Mouse (Mus musculus) liver, embryonic 12.5 days (tissue): ENCODE measurements around the gene Stk24. TPM values are rescaled to one million over a fixed set of nuclear protein-coding genes. Genes with fewer than 3 reads are reported as not detected.

Experiments
- ATAC-seq: fragments of 200-750 bp; cut with Nextera tagmentation; 2 replicates; pipeline ENCODE4 v1.8.0; 2017; ENCODE audit warnings: moderate number of reproducible peaks, mild to moderate bottlenecking, moderate library complexity
- H3K27ac ChIP-seq: fragments of 300-500 bp; sonication (generic); 2 replicates; pipeline ENCODE4 v1.5.1; 2016; ENCODE audit warnings: mild to moderate bottlenecking
- H3K27me3 ChIP-seq: fragments of 300-500 bp; sonication (generic); replicated peaks from 2 replicates; pipeline ENCODE4 v1.6.1; 2016; ENCODE audit warnings: mild to moderate bottlenecking, moderate library complexity
- H3K36me3 ChIP-seq: fragments of 300-500 bp; sonication (generic); 2 replicates; pipeline ENCODE4 v1.6.1; 2016; ENCODE audit warnings: mild to moderate bottlenecking, moderate library complexity
- H3K4me1 ChIP-seq: fragments of 300-500 bp; sonication (generic); 2 replicates; pipeline ENCODE4 v1.6.1; 2016
- H3K4me2 ChIP-seq: fragments of 300-500 bp; sonication (generic); 2 replicates; pipeline ENCODE4 v1.6.1; 2016; ENCODE audit warnings: mild to moderate bottlenecking, moderate library complexity
- H3K4me3 ChIP-seq: fragments of 300-500 bp; sonication (generic); 2 replicates; pipeline ENCODE4 v1.5.1; 2016; ENCODE audit warnings: mild to moderate bottlenecking, moderate library complexity
- H3K9ac ChIP-seq: fragments of 300-500 bp; sonication (generic); 2 replicates; pipeline ENCODE4 v1.6.1; 2016; ENCODE audit warnings: mild to moderate bottlenecking, moderate library complexity
- H3K9me3 ChIP-seq: fragments of 300-500 bp; sonication (generic); replicated peaks from 2 replicates; pipeline ENCODE4 v1.6.1; 2016; ENCODE audit warnings: mild to moderate bottlenecking, moderate library complexity
- WGBS: fragments of 180-500 bp; shearing (Covaris S2); methylation state at CpG from one replicate; pipeline ENCODE4 v1.1.7; 2016; ENCODE audit not compliant: insufficient replicate concordance; 5-methylcytosine and 5-hydroxymethylcytosine counted together
- polyA plus RNA-seq: library from polyadenylated mRNA; unstranded; fragments of >200 nt; fragmentation: Nextera tagmentation; extraction: Ambion mirVana; gene quantifications from 2 replicates; pipeline ENCODE4 v1.2.1, GENCODE M21; 2016

Stk24 gene
- polyA plus RNA-seq, 1 experiment from 2014 or later, result 56.8 TPM

GRCm38 (mm10) chr14:121348256-121348655 lies 31.6 kb downstream of the Stk24 start:
- Histone ChIP-seq H3K4me1 (peaks cover 97% of the 10 kb centered on the region), H3K36me3 (peaks cover 3% of the 10 kb centered on the region; the same call in 1 of the 2 replicates), H3K27ac (peak overlapping the region; percentile 55), H3K9ac (no peak overlapping the region), H3K9me3 (no peaks in the 10 kb centered on the region), H3K27me3 (no peaks in the 10 kb centered on the region), H3K4me2 (no peak overlapping the region), H3K4me3 (no peak overlapping the region)
- ATAC-seq, result no peak
- 69% methylated on average over 8 of the region's 8 CpGs for WGBS

DNA sequence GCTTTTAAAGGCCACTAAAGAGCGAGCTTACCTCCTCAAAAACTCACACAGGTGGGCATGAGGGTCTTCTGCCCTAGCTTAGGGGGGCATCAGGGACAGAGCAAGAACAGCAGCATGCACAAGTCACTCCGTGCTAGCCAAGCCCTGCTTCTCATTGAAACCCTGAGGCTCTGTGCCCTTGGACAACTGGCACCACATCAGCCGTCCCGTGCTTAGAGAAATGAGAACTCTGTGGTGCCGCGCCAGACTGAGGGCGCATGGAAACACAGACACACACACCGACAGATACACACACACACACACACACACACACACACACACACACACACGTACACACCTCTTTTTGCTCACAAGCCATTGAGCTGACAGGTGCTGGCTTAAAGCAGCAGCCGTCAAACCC lies 32.7 kb downstream of the Stk24 start:
- ATAC-seq, result no peak
- H3K4me2 ChIP-seq, result no peak overlapping the region
- WGBS, result 80% methylated on average over 10 of the region's 10 CpGs
- peaks cover 3% of the 10 kb centered on the region; the same call in 1 of the 2 replicates for H3K36me3 ChIP-seq
- peak overlapping the region; percentile 25; the same call in 1 of the 2 replicates for H3K27ac ChIP-seq
- H3K4me3 ChIP-seq, result no peak overlapping the region
- no peak overlapping the region for H3K9ac ChIP-seq
- peaks cover 96% of the 10 kb centered on the region for H3K4me1 ChIP-seq
- H3K27me3 ChIP-seq, result no peaks in the 10 kb centered on the region
- no peaks in the 10 kb centered on the region for H3K9me3 ChIP-seq

- Histone ChIP-seq H3K4me1 (peaks cover 96% of the 10 kb centered on the region), H3K9me3 (no peaks in the 10 kb centered on the region), H3K4me2 (no peak overlapping the region), H3K27ac (0 out of 2 replicates have a peak overlapping the region, but pooled peaks have one; percentile 45), H3K4me3 (no peak overlapping the region), H3K9ac (no peak overlapping the region), H3K36me3 (peaks cover 3% of the 10 kb centered on the region; the same call in 1 of the 2 replicates), H3K27me3 (no peaks in the 10 kb centered on the region)
- ATAC-seq, result no peak
- WGBS, result 72% methylated on average over 4 of the region's 4 CpGs
Observed at GRCm38 (mm10) chr14:121346654-121347053, 33.2 kb downstream of the Stk24 start.

DNA sequence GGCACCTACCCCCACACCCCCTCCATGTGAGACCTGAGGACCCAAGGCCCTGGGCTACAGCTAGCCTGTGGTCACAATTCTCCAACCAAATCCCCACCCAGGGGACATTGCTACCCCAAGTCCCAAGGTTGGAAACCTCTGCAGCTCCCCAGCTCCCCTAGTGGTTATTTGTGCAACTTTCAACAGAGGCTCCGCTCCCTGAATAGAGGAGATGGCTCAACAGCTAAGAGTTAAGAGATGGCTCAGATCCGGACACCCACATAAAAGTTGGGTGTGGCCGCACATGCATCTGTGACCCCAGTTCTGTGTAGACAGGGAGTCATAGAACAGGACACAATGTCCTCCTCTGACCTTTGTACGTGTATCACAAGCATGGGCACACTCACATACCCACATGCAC lies 33.8 kb downstream of the Stk24 start:
- Histone ChIP-seq H3K27ac (peak overlapping the region; percentile 37; the same call in 1 of the 2 replicates), H3K4me3 (no peak overlapping the region), H3K9ac (no peak overlapping the region), H3K4me1 (peaks cover 96% of the 10 kb centered on the region), H3K4me2 (peak overlapping the region; percentile 26; the same call in 1 of the 2 replicates), H3K27me3 (no peaks in the 10 kb centered on the region), H3K9me3 (no peaks in the 10 kb centered on the region), H3K36me3 (peaks cover 7% of the 10 kb centered on the region; the same call in 1 of the 2 replicates)
- WGBS, result 66% methylated on average over 4 of the region's 4 CpGs
- ATAC-seq, result peak; percentile 59

- H3K4me2 ChIP-seq, result no peak overlapping the region
- H3K27me3 ChIP-seq, result no peaks in the 10 kb centered on the region
- peaks cover 98% of the 10 kb centered on the region for H3K4me1 ChIP-seq
- peaks cover 10% of the 10 kb centered on the region; the same call in 1 of the 2 replicates for H3K36me3 ChIP-seq
- no peak; the same call in 1 of the 2 replicates for ATAC-seq
- 59% methylated on average over 5 of the region's 5 CpGs for WGBS
- peak overlapping the region; percentile 10; the same call in 1 of the 2 replicates for H3K9ac ChIP-seq
- H3K4me3 ChIP-seq, result no peak overlapping the region
- H3K27ac ChIP-seq, result peak overlapping the region; percentile 45; the same call in 1 of the 2 replicates
- H3K9me3 ChIP-seq, result no peaks in the 10 kb centered on the region
Observed at GRCm38 (mm10) chr14:121344928-121345327, 34.9 kb downstream of the Stk24 start.

DNA sequence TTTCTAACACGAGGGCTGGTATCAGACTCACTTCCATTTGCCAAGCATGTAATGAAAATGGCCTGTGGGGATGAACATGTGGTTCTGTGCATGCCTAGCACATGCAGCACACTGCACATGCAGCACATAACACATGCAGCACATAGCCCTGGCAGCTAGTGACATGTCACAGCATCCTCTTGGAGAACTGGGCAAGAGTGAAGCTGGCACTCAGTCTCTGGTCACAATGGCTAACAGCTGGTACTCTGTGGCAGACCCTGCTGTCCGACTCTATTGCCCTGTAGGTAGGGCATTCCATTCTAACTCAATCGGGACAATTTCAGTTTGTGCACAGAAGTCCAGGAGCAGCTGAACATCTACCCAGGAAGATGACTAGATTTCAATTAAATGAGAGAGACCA lies 36.9 kb downstream of the Stk24 start:
- Histone ChIP-seq H3K4me1 (peaks cover 88% of the 10 kb centered on the region), H3K36me3 (peaks cover 16% of the 10 kb centered on the region), H3K9me3 (no peaks in the 10 kb centered on the region), H3K27me3 (no peaks in the 10 kb centered on the region), H3K4me3 (no peak overlapping the region), H3K4me2 (no peak overlapping the region), H3K27ac (no peak overlapping the region), H3K9ac (no peak overlapping the region)
- ATAC-seq, result no peak
- 80% methylated on average over 3 of the region's 3 CpGs for WGBS

- no peaks in the 10 kb centered on the region for H3K27me3 ChIP-seq
- WGBS, result 80% methylated on average over 8 of the region's 8 CpGs
- peaks cover 59% of the 10 kb centered on the region for H3K4me1 ChIP-seq
- ATAC-seq, result no peak
- H3K4me2 ChIP-seq, result no peak overlapping the region
- H3K9me3 ChIP-seq, result no peaks in the 10 kb centered on the region
- peaks cover 45% of the 10 kb centered on the region for H3K36me3 ChIP-seq
- 0 out of 2 replicates have a peak overlapping the region, but pooled peaks have one; percentile 48 for H3K27ac ChIP-seq
- H3K9ac ChIP-seq, result no peak overlapping the region
- no peak overlapping the region for H3K4me3 ChIP-seq
Observed at GRCm38 (mm10) chr14:121339951-121340401, 39.8 kb downstream of the Stk24 start.

DNA sequence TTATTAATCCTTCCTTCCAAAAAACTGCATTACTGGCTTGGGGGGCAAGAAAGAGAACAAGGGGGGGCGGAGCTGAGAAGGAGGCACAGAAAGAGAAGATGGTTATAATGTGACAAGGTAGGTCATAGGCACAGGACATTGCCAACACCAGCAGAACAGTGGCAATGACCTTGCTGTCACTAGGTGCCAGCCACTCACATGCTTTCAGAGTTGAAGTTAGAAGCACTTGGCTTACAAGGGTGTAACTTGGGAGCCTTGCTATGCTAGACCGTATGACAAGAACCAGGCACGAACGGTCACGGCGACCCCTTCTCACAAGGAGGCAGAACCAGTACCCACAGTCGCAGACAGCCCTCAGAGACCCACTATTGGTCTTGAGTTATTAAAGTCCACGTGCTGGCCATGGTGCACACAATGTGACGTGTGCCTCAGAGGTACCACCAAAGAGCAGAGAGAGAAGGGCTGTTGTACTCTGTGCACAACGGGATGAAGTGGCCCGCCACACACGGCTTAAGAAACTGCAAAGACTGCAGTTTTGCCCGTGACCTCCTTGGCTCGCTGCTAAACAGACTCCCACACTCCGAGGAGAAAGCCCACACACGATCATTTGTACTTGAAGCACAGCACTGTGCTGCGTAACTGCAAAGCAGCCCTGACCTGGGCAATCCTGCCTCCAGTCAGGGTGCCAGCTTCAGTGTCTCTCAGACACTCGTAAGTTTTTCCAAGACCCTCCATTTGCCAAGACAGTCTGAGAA lies 40.8 kb downstream of the Stk24 start:
- Histone ChIP-seq H3K9ac (no peak overlapping the region), H3K4me1 (peaks cover 50% of the 10 kb centered on the region), H3K27ac (no peak overlapping the region), H3K36me3 (peaks cover 53% of the 10 kb centered on the region), H3K9me3 (no peaks in the 10 kb centered on the region), H3K4me3 (no peak overlapping the region), H3K27me3 (no peaks in the 10 kb centered on the region), H3K4me2 (no peak overlapping the region)
- 88% methylated on average over 18 of the region's 18 CpGs for WGBS
- ATAC-seq, result no peak

DNA sequence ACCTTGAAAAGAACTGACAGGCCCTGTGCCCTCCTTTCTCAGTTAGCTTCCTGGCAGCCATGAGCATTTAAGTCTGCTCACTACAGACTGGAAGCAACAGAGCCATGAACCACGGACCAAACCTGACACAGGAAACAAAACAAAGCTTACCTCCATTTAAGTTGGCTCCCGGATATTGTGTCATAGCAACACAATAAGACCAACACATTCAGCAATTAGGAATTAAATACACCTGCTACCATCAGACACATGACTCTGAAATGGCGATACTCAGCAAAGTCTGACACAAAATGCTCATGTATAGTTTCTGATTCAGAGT lies 49.8 kb downstream of the Stk24 start:
- WGBS, result 79% methylated on average over 3 of the region's 3 CpGs
- Histone ChIP-seq H3K27me3 (no peaks in the 10 kb centered on the region), H3K4me1 (peaks cover 56% of the 10 kb centered on the region), H3K9me3 (no peaks in the 10 kb centered on the region), H3K36me3 (peaks cover 32% of the 10 kb centered on the region), H3K9ac (no peak overlapping the region), H3K4me3 (no peak overlapping the region), H3K27ac (no peak overlapping the region), H3K4me2 (no peak overlapping the region)
- no peak for ATAC-seq

DNA sequence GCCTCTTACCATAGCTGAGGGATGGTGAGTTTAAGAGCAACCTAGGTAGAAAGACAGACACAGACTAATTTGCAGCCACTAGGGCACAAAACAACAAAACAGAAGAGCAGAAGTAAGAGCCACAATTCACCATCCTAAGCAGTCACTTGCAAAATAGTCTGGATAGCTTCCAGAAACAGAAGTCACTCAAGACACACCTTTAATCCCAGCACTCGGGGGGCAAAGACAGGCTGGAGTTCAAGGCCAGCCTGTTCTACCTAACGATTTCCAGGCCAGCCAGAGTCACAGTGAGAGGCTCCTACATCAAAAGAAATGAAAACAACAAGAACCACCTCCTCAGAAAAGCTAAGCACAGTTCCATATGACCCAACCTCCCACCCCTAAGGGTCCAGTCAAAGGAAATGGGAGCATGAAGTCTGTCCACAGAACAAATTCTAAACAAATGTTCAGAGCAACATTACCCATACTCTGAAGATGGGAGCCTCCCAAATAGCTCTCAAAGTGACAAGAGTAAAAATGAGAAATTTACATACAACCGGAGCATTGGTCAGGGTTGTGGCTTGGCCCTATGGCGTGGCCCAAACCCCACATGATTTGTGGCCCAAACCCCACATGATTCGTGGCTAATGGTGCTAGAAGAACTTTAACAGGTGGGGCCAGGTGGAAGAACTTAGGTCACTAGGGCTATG lies 50.3 kb downstream of the Stk24 start:
- H3K4me1 ChIP-seq, result peaks cover 61% of the 10 kb centered on the region
- H3K27me3 ChIP-seq, result no peaks in the 10 kb centered on the region
- no peak overlapping the region for H3K9ac ChIP-seq
- no peak overlapping the region for H3K27ac ChIP-seq
- no peak for ATAC-seq
- WGBS, result 78% methylated on average over 5 of the region's 5 CpGs
- H3K36me3 ChIP-seq, result peaks cover 27% of the 10 kb centered on the region
- no peak overlapping the region for H3K4me2 ChIP-seq
- no peak overlapping the region for H3K4me3 ChIP-seq
- no peaks in the 10 kb centered on the region for H3K9me3 ChIP-seq

DNA sequence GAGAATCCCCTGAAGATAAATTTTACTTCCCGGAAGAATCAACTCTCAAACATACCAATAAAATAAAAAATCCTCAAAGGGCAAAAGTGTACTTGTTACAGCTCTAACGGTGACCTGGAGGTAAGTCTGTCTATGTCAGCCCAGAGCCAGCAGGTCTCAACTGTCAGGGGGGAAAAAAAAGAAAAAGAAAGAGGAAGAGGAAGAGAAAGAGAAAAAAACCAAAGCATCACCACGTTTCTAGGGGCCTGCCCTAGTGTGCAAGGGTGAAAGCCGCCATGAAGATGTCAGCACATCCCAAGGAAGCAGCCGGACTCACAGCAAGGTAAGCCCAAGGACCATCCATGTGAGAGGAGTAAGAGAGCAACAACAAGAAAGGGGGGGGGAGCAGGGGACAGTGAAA lies 50.9 kb downstream of the Stk24 start:
- Histone ChIP-seq H3K9me3 (no peaks in the 10 kb centered on the region), H3K36me3 (peaks cover 23% of the 10 kb centered on the region), H3K4me1 (peaks cover 67% of the 10 kb centered on the region), H3K4me3 (no peak overlapping the region), H3K4me2 (no peak overlapping the region), H3K27me3 (no peaks in the 10 kb centered on the region), H3K9ac (no peak overlapping the region), H3K27ac (no peak overlapping the region)
- WGBS, result 63% methylated on average over 5 of the region's 5 CpGs
- no peak for ATAC-seq

- Histone ChIP-seq H3K9ac (no peak overlapping the region), H3K36me3 (peaks cover 13% of the 10 kb centered on the region; the same call in 1 of the 2 replicates), H3K4me2 (no peak overlapping the region), H3K27ac (no peak overlapping the region), H3K4me1 (peaks cover 83% of the 10 kb centered on the region), H3K27me3 (no peaks in the 10 kb centered on the region), H3K4me3 (no peak overlapping the region), H3K9me3 (no peaks in the 10 kb centered on the region)
- 74% methylated on average over 2 of the region's 2 CpGs for WGBS
- no peak for ATAC-seq
Observed at GRCm38 (mm10) chr14:121326432-121326831, 53.4 kb downstream of the Stk24 start.
